Mouse (Mus musculus) left cerebral cortex, adult 11 months (tissue): ENCODE measurements around the gene Zfp566.

Source experiments
- DNase-seq: peaks from one replicate; pipeline ENCODE4 v3.0.0; 2022; ENCODE audit warnings: low spot score

Zfp566 gene

GRCm38 (mm10) chr7:30053591-30053990 is 36.7 kb downstream of the Zfp566 start:
- no peak for DNase-seq

GRCm38 (mm10) chr7:30050882-30051548 is 39.3 kb downstream of the Zfp566 start, which contains the start of gene Zfp14:
Zfp14 (minus strand) TSS chr7:30051380.
- DNase-seq = peak; percentile 83

DNA sequence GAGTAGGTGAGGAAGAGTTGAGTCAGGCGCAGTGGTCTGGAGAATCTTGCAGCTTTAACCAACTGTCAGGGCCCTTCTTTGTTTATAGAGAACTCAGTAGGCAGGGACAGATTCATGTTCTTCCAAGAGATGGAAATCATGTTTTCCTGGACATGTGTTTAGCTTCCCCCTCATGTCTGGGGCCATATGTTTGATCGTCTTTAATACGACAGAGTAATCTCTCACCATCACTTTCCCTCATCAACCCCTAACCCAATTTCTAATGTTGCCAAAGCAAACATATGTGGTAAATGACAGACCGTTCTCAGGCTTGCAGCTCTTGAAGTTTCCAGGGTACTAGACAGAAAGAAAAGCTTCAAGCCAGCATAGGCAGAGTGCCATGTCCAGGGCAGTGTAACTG is 42.2 kb downstream of the Zfp566 start:
- DNase-seq = no peak

DNA sequence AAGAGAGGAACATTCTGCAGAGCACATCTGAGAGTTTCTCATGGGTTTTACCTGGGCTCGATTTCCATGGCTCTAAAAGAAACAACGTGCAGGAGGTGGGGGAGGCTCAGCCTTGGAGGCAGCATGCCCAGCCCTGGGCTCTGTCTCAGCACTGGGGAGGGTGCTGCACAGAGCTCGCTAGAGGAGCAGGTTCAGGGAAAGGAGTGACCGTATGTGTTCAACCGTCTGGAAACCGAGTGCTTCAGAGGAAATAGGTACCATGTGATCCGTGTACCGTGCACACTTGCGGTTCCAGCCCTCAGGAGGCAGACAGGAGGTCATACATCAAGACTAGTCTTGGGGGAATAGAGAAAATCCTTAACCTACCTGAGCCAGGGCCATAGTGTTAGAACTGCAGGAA is 46.0 kb downstream of the Zfp566 start:
- no peak for DNase-seq

- no peak for DNase-seq
Observed at GRCm38 (mm10) chr7:30034331-30034730, 56.0 kb downstream of the Zfp566 start.

- no peak for DNase-seq
Observed at GRCm38 (mm10) chr7:30031379-30031778, 58.9 kb downstream of the Zfp566 start.

GRCm38 (mm10) chr7:30030677-30031076 is 59.6 kb downstream of the Zfp566 start:
- DNase-seq = no peak

- no peak for DNase-seq
Observed at GRCm38 (mm10) chr7:30028572-30028971, 61.8 kb downstream of the Zfp566 start.
